Mouse (Mus musculus) heart, postnatal 0 days (tissue): ENCODE measurements around the gene Gpr155.

Source experiments
- CTCF ChIP-seq: IDR thresholded peaks from 2 replicates; pipeline ENCODE4 v1.5.1; 2016; ENCODE audit warnings: antibody characterized with exemption, control low read depth, low read depth
- EP300 ChIP-seq: IDR thresholded peaks from 2 replicates; pipeline ENCODE4 v1.6.1; 2016; ENCODE audit warnings: antibody characterized with exemption, low read depth

GRCm38 (mm10) chr2:73322991-73323390 lies 63.4 kb downstream of the Gpr155 start:
- TF ChIP-seq CTCF (no peak), EP300 (no peak)
